Mouse (Mus musculus) forebrain, embryonic 16.5 days (tissue): ENCODE measurements at regions not wholly inside any gene's neighbourhood (a gene's known extent, or its start where the extent isn't known, plus 50 kb on each side); places are given as distances from the start of the nearest gene placed in this dataset.

ENCODE experiments used
- ATAC-seq: fragments of 200-750 bp; cut with Nextera tagmentation; 2 replicates; pipeline ENCODE4 v1.8.0; 2017; ENCODE audit warnings: mild to moderate bottlenecking, moderate library complexity
- H3K27ac ChIP-seq: fragments of 300-500 bp; sonication (generic); 2 replicates; pipeline ENCODE4 v1.5.1; 2014; ENCODE audit warnings: low read length, control low read depth
- H3K27me3 ChIP-seq: fragments of 300-500 bp; sonication (generic); replicated peaks from 2 replicates; pipeline ENCODE4 v1.6.1; 2014; ENCODE audit warnings: low read length; ENCODE audit not compliant: control insufficient read depth, insufficient read depth
- H3K36me3 ChIP-seq: fragments of 300-500 bp; sonication (generic); 2 replicates; pipeline ENCODE4 v1.6.1; 2014; ENCODE audit not compliant: control insufficient read depth, insufficient read depth
- H3K4me1 ChIP-seq: fragments of 300-500 bp; sonication (generic); replicated peaks from 2 replicates; pipeline ENCODE4 v1.6.1; 2014; ENCODE audit warnings: low read length; ENCODE audit not compliant: control insufficient read depth, insufficient read depth
- H3K4me2 ChIP-seq: fragments of 300-500 bp; sonication (generic); 2 replicates; pipeline ENCODE4 v1.6.1; 2014; ENCODE audit warnings: mild to moderate bottlenecking, low read length, control low read depth
- H3K4me3 ChIP-seq: fragments of 300-500 bp; sonication (generic); replicated peaks from 2 replicates; pipeline ENCODE4 v1.5.1; 2014; ENCODE audit warnings: mild to moderate bottlenecking, low read length, control low read depth
- H3K9ac ChIP-seq: fragments of 300-500 bp; sonication (generic); replicated peaks from 2 replicates; pipeline ENCODE4 v1.6.1; 2014; ENCODE audit warnings: low read depth, low read length, control low read depth
- H3K9me3 ChIP-seq: fragments of 300-500 bp; sonication (generic); 2 replicates; pipeline ENCODE4 v1.6.1; 2016; ENCODE audit warnings: low read length; ENCODE audit not compliant: control insufficient read depth
- WGBS: fragments of 180-500 bp; shearing (Covaris S2); extraction: QIAGEN DNeasy Blood & Tissue Kit; methylation state at CpG from one replicate; pipeline ENCODE4 v1.1.7; 2014; 5-methylcytosine and 5-hydroxymethylcytosine counted together

DNA sequence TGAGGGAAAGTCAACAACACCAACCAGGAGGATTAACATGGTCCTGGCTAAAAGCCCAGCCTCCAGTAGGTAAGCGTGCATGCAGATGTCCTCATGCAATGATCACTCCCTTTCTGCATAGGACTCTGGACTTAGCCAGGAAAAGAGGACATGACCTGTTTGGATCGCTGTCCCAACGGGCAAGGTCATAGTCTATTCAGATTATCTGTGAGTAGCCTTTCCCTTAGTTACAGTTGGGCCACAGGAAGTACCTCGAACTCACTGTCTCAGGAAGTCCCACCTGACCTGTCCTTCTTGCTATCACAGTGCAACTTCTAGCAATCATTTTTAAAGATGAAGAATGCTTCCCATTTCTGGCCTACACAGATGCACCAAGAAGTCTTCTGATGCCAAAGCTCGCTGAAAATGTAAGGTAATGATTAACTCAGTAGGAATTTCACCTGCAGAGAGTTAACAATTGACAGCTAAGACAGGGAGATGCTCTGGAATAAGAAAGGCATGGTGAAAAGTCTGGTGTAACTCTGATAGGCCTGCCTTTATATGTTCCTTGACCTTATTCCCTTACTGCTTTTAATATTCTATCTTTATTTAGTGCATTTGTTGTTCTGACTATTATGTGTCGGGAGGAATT is 280.1 kb downstream of the Inhba start:
- no peak overlapping the region for H3K4me2 ChIP-seq
- H3K4me1 ChIP-seq, result 0 out of 2 replicates have a peak, but pooled peaks cover 2% of the 10 kb centered on the region
- H3K9ac ChIP-seq, result no peak overlapping the region
- no peak overlapping the region for H3K4me3 ChIP-seq
- no peaks in the 10 kb centered on the region for H3K27me3 ChIP-seq
- no peaks in the 10 kb centered on the region for H3K9me3 ChIP-seq
- H3K27ac ChIP-seq, result no peak overlapping the region
- H3K36me3 ChIP-seq, result no peaks in the 10 kb centered on the region
- ATAC-seq, result no peak
- 85% methylated on average over 6 of the region's 6 CpGs for WGBS

DNA sequence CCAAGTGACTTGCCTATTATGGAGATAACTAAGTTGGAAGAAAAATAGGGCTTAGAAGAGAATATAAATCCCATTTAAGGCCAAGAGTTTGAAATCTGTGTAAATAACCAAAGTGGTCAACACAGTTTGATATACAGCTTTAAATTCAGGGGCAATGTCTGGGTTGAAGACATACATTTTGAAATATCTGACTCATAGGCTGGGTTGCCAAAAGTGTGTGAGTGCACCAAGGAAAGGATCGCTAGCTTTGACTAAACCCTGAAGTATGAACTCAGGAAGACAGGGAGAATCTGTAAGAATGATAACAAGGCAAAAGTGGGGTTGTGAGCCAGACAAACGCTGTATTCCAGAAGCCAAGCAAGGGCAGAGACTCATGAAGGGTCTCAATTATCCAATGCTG is 288.1 kb downstream of the Inhba start:
- H3K4me3 ChIP-seq, result no peak overlapping the region
- H3K9ac ChIP-seq, result no peak overlapping the region
- H3K27me3 ChIP-seq, result no peaks in the 10 kb centered on the region
- H3K9me3 ChIP-seq, result no peaks in the 10 kb centered on the region
- no peaks in the 10 kb centered on the region for H3K36me3 ChIP-seq
- WGBS, result 88% methylated on average over 2 of the region's 2 CpGs
- no peaks in the 10 kb centered on the region for H3K4me1 ChIP-seq
- no peak overlapping the region for H3K27ac ChIP-seq
- no peak overlapping the region for H3K4me2 ChIP-seq
- ATAC-seq, result no peak

DNA sequence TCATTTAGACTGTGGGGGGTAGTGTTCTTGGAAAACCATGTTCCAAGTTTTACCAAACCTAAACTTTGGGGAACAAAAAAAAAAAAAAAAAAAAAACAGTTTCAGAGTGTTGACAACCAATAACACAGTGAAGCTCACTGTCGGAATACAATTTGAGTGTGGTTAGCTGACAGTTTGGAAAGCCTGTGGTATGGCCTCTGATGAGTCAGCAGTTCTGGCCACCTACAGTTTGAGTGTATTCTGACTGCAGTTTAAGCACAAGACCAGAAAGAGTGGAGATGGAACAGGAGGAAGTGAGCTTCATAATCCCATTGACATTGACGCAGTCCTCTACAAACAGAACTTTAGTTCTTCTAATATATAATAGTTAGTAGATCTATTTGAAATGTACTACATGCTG is 303.0 kb downstream of the Inhba start:
- Histone ChIP-seq H3K4me1 (no peaks in the 10 kb centered on the region), H3K4me2 (no peak overlapping the region), H3K9me3 (no peaks in the 10 kb centered on the region), H3K9ac (no peak overlapping the region), H3K36me3 (no peaks in the 10 kb centered on the region), H3K27me3 (no peaks in the 10 kb centered on the region), H3K4me3 (no peak overlapping the region), H3K27ac (no peak overlapping the region)
- 96% methylated on average over 2 of the region's 2 CpGs for WGBS
- ATAC-seq, result no peak

DNA sequence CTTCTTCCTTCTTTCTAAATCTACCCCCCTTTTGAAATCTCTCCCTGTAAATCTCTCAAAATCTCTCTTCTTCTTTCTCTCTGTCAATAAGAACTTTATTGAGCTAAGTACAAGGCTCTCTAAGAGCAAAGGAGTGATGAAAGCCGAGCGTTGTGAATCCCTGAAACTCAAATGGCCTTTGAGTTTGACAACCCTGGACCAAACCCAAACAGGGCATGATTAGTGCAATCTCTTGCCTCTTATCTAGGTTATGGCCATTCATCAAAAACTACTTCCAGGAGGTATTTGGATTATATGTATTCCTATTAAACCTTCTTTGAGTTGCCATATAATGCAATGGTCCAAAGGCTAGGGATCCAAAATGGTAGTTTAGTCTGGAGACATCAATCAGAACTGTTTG is 304.0 kb downstream of the Inhba start:
- H3K4me1 ChIP-seq, result no peaks in the 10 kb centered on the region
- no peaks in the 10 kb centered on the region for H3K27me3 ChIP-seq
- 86% methylated on average over 2 of the region's 2 CpGs for WGBS
- H3K27ac ChIP-seq, result no peak overlapping the region
- H3K36me3 ChIP-seq, result no peaks in the 10 kb centered on the region
- no peak for ATAC-seq
- H3K4me3 ChIP-seq, result no peak overlapping the region
- H3K4me2 ChIP-seq, result no peak overlapping the region
- no peak overlapping the region for H3K9ac ChIP-seq
- no peaks in the 10 kb centered on the region for H3K9me3 ChIP-seq

GRCm38 (mm10) chr13:16316581-16316980 is 304.9 kb downstream of the Inhba start:
- no peaks in the 10 kb centered on the region for H3K27me3 ChIP-seq
- 96% methylated on average over 2 of the region's 2 CpGs for WGBS
- no peak for ATAC-seq
- H3K36me3 ChIP-seq, result no peaks in the 10 kb centered on the region
- H3K4me1 ChIP-seq, result no peaks in the 10 kb centered on the region
- H3K9ac ChIP-seq, result no peak overlapping the region
- H3K4me3 ChIP-seq, result no peak overlapping the region
- no peak overlapping the region for H3K4me2 ChIP-seq
- H3K9me3 ChIP-seq, result no peaks in the 10 kb centered on the region
- no peak overlapping the region for H3K27ac ChIP-seq

- H3K27ac ChIP-seq, result no peak overlapping the region
- H3K4me3 ChIP-seq, result no peak overlapping the region
- 46% methylated on average over 3 of the region's 3 CpGs for WGBS
- no peak overlapping the region for H3K9ac ChIP-seq
- H3K9me3 ChIP-seq, result no peaks in the 10 kb centered on the region
- H3K4me1 ChIP-seq, result no peaks in the 10 kb centered on the region
- ATAC-seq, result no peak
- no peaks in the 10 kb centered on the region for H3K27me3 ChIP-seq
- no peak overlapping the region for H3K4me2 ChIP-seq
- no peaks in the 10 kb centered on the region for H3K36me3 ChIP-seq
Observed at GRCm38 (mm10) chr13:16317412-16317811, 305.8 kb downstream of the Inhba start.

GRCm38 (mm10) chr13:16320392-16320791 is 308.7 kb downstream of the Inhba start:
- WGBS, result 73% methylated on average over 4 of the region's 4 CpGs
- Histone ChIP-seq H3K4me2 (no peak overlapping the region), H3K9ac (no peak overlapping the region), H3K4me3 (no peak overlapping the region), H3K36me3 (no peaks in the 10 kb centered on the region), H3K4me1 (no peaks in the 10 kb centered on the region), H3K27me3 (no peaks in the 10 kb centered on the region), H3K27ac (no peak overlapping the region), H3K9me3 (no peaks in the 10 kb centered on the region)
- ATAC-seq, result no peak

- H3K4me3 ChIP-seq, result no peak overlapping the region
- H3K9me3 ChIP-seq, result no peaks in the 10 kb centered on the region
- H3K27ac ChIP-seq, result no peak overlapping the region
- H3K4me1 ChIP-seq, result no peaks in the 10 kb centered on the region
- no peaks in the 10 kb centered on the region for H3K36me3 ChIP-seq
- no peaks in the 10 kb centered on the region for H3K27me3 ChIP-seq
- no peak for ATAC-seq
- H3K4me2 ChIP-seq, result no peak overlapping the region
- 96% methylated on average over 2 of the region's 2 CpGs for WGBS
- H3K9ac ChIP-seq, result no peak overlapping the region
Observed at GRCm38 (mm10) chr13:16325661-16326060, 314.0 kb downstream of the Inhba start.

GRCm38 (mm10) chr13:16341727-16342126 is 330.1 kb downstream of the Inhba start:
- WGBS, result 96% methylated on average over 1 of the region's 1 CpGs

DNA sequence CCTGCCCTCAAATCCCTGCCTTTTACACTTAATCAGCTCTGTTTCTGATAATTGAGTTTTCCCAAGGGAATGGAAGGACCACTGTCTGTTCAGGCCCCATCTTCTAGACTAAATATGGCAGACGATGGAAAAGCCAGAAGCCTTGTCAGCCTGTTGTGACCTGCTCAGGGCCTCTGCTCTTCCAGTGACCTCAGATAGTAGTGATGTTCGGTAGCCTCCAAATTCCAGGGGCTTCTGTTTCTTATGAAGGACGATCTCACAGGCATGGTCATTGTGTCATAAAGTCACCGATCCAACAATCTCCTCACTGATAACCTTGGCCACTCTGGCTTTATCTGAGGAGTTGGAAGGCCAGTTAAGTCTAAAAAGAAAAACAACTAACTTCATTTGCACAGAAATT is 330.5 kb downstream of the Inhba start:
- H3K27me3 ChIP-seq, result no peaks in the 10 kb centered on the region
- no peak overlapping the region for H3K4me2 ChIP-seq
- WGBS, result 92% methylated on average over 4 of the region's 4 CpGs
- no peaks in the 10 kb centered on the region for H3K4me1 ChIP-seq
- H3K36me3 ChIP-seq, result no peaks in the 10 kb centered on the region
- no peak overlapping the region for H3K4me3 ChIP-seq
- no peak overlapping the region for H3K9ac ChIP-seq
- no peaks in the 10 kb centered on the region for H3K9me3 ChIP-seq
- ATAC-seq, result no peak
- no peak overlapping the region for H3K27ac ChIP-seq

More at GRCm38 (mm10) chr13:16341727-16342126, 330.1 kb downstream of the Inhba start:
- Histone ChIP-seq H3K27me3 (no peaks in the 10 kb centered on the region), H3K9ac (no peak overlapping the region), H3K9me3 (no peaks in the 10 kb centered on the region), H3K4me3 (no peak overlapping the region), H3K4me1 (no peaks in the 10 kb centered on the region), H3K36me3 (no peaks in the 10 kb centered on the region), H3K27ac (no peak overlapping the region), H3K4me2 (no peak overlapping the region)
- no peak for ATAC-seq
